Mouse (Mus musculus): ENCODE data around the gene Srsf6.

The Srsf6 gene

GRCm38 (mm10) chr2:162932706-162933105 lies 1.4 kb downstream of the Srsf6 start:
- no peak for DNase-seq (ENCODE audit: low spot score)

- DNase-seq (ENCODE audit: low spot score), result no peak
These were observed 3.1 kb downstream of the Srsf6 start for GRCm38 (mm10) chr2:162934421-162934820.

GRCm38 (mm10) chr2:162935700-162936099 lies 4.4 kb downstream of the Srsf6 start:
- no peak for DNase-seq (ENCODE audit: low spot score)

- no peak for DNase-seq (ENCODE audit: low spot score)
These were observed 8.2 kb downstream of the Srsf6 start for GRCm38 (mm10) chr2:162939562-162939961.

- DNase-seq (ENCODE audit: low spot score), result no peak
These were observed 12.0 kb downstream of the Srsf6 start, which contains the start of gene L3mbtl1 for GRCm38 (mm10) chr2:162943148-162943846. Gene L3mbtl1, plus strand, starts transcription at chr2:162943472.

- DNase-seq (ENCODE audit: low spot score), result no peak
These were observed 12.6 kb downstream of the Srsf6 start for GRCm38 (mm10) chr2:162943931-162944330.

- DNase-seq (ENCODE audit: low spot score), result no peak
These were observed 15.6 kb downstream of the Srsf6 start for GRCm38 (mm10) chr2:162946964-162947363.

GRCm38 (mm10) chr2:162947736-162948135 lies 16.4 kb downstream of the Srsf6 start:
- no peak for DNase-seq (ENCODE audit: low spot score)

GRCm38 (mm10) chr2:162948221-162948620 lies 16.9 kb downstream of the Srsf6 start:
- DNase-seq (ENCODE audit: low spot score), result no peak

GRCm38 (mm10) chr2:162950776-162951175 lies 19.4 kb downstream of the Srsf6 start:
- DNase-seq (ENCODE audit: low spot score), result no peak

GRCm38 (mm10) chr2:162956843-162957242 lies 25.5 kb downstream of the Srsf6 start:
- DNase-seq (ENCODE audit: low spot score), result no peak

- no peak for DNase-seq (ENCODE audit: low spot score)
These were observed 30.0 kb downstream of the Srsf6 start for GRCm38 (mm10) chr2:162961321-162961720.

GRCm38 (mm10) chr2:162966734-162967133 lies 35.4 kb downstream of the Srsf6 start:
- no peak for DNase-seq (ENCODE audit: low spot score)

GRCm38 (mm10) chr2:162968357-162968756 lies 37.0 kb downstream of the Srsf6 start:
- DNase-seq (ENCODE audit: low spot score), result no peak

- DNase-seq (ENCODE audit: low spot score), result no peak
These were observed 37.8 kb downstream of the Srsf6 start for GRCm38 (mm10) chr2:162969101-162969500.

GRCm38 (mm10) chr2:162970896-162971295 lies 39.6 kb downstream of the Srsf6 start:
- no peak for DNase-seq (ENCODE audit: low spot score)

- DNase-seq (ENCODE audit: low spot score), result no peak
These were observed 41.4 kb downstream of the Srsf6 start for GRCm38 (mm10) chr2:162972752-162973151.

GRCm38 (mm10) chr2:162973206-162973605 lies 41.9 kb downstream of the Srsf6 start:
- no peak for DNase-seq (ENCODE audit: low spot score)

- no peak for DNase-seq (ENCODE audit: low spot score)
These were observed 42.3 kb downstream of the Srsf6 start for GRCm38 (mm10) chr2:162973637-162974036.

- no peak for DNase-seq (ENCODE audit: low spot score)
These were observed 43.9 kb downstream of the Srsf6 start for GRCm38 (mm10) chr2:162975157-162975775.

- DNase-seq (ENCODE audit: low spot score), result no peak
These were observed 44.7 kb downstream of the Srsf6 start for GRCm38 (mm10) chr2:162976001-162976400.

- DNase-seq (ENCODE audit: low spot score), result no peak
These were observed 53.1 kb downstream of the Srsf6 start for GRCm38 (mm10) chr2:162984381-162984780.

GRCm38 (mm10) chr2:162985923-162986322 lies 54.6 kb downstream of the Srsf6 start:
- no peak for DNase-seq (ENCODE audit: low spot score)

Measured in layer of hippocampus, adult 9-10 months (tissue).